Mouse (Mus musculus): Measurements from ENCODE around the gene Ager.

Ager gene

DNA sequence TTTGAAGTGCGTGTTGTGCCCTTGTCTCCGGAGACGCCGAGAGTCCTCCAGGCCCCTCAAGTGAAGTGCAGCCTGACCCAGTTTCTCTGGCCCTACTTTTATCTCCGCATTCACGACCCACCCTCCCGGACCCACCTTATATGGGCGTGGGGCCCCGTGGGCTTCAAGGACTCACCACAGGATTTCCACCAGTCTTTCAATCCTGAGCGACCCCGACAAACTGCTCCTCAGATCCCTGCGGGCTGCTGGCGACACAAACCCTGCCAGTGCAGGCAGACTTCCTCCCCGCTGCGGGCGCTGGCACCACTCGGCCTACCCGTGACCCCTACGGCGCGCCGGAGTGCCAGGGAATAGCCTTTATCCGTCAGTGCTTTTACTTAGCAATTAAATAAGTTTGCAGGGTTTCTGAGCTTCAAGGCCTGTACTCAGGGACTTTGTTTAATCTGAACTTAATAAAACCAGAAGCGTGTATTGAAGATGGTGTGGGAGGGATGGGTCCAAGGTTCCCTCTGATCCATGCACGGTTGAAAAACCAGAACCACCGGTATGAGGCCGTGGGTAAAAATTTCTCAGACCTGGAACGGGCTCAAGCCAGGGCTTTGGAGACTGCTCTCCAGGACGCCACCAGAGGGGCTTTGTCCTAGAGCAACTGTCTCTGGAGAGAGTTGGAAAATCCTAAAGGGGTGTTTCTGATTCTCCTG, 30.4 kb downstream of the Ager start, which contains the start of gene Ppt2:
Gene Ppt2, minus strand, starts transcription at position 568 of the 701 bp plus-strand sequence.
- in situ Hi-C loops (cut with MboI; ENCODE audit: unreplicated experiment in 2 of 2): loop anchor here (5.0 to 25.0 kb wide), 2 partner anchors 84 to 309 kb away; partner anchors contain the start of gene Neu1 (in 1 of the 2)

DNA sequence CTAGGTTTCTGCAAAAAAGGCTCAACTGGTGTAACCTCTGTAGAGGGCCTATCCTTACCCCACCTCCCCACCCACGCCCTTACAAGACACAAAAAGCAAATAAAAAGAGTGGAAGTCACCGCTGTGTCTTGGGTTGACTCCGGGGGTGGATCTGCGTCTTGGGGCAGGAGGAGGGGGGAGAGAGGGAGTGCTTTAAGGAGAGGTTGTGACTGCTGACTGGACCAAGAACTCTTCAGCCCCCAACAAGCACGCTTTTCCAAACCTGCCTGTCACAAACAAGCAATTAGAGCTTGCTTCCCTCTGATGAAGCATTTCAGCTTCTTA, 30.9 kb downstream of the Ager start:
- in situ Hi-C loops (cut with MboI; ENCODE audit: unreplicated experiment in 2 of 2): loop anchor here (5.0 to 25.0 kb wide), 2 partner anchors 84 to 309 kb away; partner anchors contain the start of gene Neu1 (in 1 of the 2)

GRCm38 (mm10) chr17:34629221-34629751, 31.6 kb downstream of the Ager start, which contains the start of gene Prrt1:
Prrt1 (plus strand) TSS chr17:34629533.
- in situ Hi-C loops (cut with MboI; ENCODE audit: unreplicated experiment in 2 of 2): loop anchor here (5.0 to 25.0 kb wide), 2 partner anchors 83 to 308 kb away; partner anchors contain the start of gene Neu1 (in 1 of the 2)

DNA sequence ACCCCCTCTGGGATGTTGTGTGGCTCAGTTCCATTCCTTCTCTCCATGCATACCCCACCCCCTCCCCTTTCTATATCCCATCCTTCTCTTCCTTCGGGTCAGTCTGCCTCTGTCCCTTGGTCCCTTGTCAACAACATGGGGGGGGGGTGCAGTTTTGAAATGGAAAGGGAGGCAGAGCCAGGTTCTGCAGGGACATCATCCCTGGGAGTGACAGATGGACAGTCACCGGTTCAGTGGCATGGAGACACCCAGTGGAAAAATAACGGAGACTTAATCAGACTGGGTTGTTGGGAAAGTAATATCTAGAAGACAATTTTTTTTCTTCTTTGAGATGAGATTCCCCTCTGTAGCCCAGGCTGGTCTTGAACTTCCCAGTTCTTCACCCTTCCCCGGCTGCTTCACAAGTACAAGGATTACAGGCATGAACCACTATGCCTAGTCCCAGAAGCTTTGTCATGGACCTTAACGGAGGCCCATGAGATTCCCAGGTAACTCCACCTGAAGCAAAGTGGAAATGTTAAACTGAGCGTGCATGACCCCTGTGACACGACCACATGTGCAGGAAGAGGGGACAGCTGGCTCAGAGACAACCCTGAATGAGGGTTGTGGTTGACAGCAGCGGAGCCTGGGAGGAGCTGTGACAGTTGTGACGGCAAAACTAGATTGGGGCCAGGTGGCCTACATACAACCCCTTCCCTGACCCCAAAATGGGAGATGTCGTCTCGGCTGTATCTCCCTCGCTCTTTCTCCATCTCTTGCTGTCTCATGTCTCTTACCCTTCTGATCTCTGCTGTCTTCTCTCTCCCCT, 32.3 kb downstream of the Ager start:
- in situ Hi-C loops (cut with MboI; ENCODE audit: unreplicated experiment in 2 of 2): loop anchor here (5.0 to 25.0 kb wide), 2 partner anchors 82 to 307 kb away; partner anchors contain the start of gene Neu1 (in 1 of the 2)

GRCm38 (mm10) chr17:34630761-34631301, 33.2 kb downstream of the Ager start:
- in situ Hi-C loops (cut with MboI; ENCODE audit: unreplicated experiment in 2 of 2): loop anchor here in 1 of 2 experiments (25.0 kb wide), 1 partner anchor 306 kb away; the partner anchor contains the start of gene Neu1

DNA sequence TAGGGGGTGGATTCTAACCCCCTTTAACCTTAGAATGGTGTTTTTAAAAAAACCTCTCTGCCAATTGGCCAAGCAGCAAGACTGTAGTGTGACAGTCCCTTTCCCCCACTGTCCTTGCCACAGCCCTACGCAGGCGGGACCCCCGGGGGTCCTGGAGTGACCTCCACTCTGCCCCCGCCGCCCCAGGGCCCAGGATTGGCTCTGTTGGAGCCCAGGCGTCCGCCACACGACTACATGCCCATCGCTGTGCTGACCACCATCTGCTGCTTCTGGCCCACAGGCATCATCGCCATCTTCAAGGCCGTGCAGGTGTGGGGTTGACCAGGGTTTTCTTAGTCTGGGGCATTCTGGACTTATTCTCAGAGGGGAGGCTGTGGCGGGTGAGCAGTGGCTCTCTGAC, 34.0 kb downstream of the Ager start:
- in situ Hi-C loops (cut with MboI; ENCODE audit: unreplicated experiment in 2 of 2): loop anchor here in 1 of 2 experiments (25.0 kb wide), 1 partner anchor 306 kb away; the partner anchor contains the start of gene Neu1

- in situ Hi-C loops (cut with MboI; ENCODE audit: unreplicated experiment in 2 of 2): loop anchor here in 1 of 2 experiments (25.0 kb wide), 1 partner anchor 305 kb away; the partner anchor contains the start of gene Neu1
Measured at GRCm38 (mm10) chr17:34632261-34632691, 34.6 kb downstream of the Ager start.

GRCm38 (mm10) chr17:34635671-34636070, 38.0 kb downstream of the Ager start:
- in situ Hi-C loops (cut with MboI; ENCODE audit: unreplicated experiment in 2 of 2): loop anchor here in 1 of 2 experiments (25.0 kb wide), 1 partner anchor 302 kb away; the partner anchor contains the start of gene Neu1

DNA sequence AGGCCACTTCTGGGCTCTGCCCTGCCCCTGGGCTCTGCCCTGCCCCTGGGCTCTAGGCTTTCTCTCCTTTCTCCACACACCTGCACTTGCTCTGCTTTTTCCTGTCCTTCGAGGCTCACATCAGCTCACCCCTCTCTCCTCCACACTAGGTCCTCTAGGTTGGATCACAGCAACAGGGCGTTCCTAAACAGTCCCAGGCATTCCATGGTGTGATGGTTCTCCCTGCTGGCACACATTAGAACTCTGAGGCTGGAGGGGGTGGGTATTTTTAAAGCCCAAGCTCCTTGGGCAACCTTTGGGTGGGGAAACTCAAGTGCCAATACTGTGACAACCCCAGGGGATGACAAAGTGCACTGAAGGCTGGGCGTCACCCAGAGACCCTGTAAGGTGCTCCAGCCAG, 39.8 kb downstream of the Ager start:
- in situ Hi-C loops (cut with MboI; ENCODE audit: unreplicated experiment in 2 of 2): loop anchor here in 1 of 2 experiments (25.0 kb wide), 1 partner anchor 300 kb away; the partner anchor contains the start of gene Neu1

DNA sequence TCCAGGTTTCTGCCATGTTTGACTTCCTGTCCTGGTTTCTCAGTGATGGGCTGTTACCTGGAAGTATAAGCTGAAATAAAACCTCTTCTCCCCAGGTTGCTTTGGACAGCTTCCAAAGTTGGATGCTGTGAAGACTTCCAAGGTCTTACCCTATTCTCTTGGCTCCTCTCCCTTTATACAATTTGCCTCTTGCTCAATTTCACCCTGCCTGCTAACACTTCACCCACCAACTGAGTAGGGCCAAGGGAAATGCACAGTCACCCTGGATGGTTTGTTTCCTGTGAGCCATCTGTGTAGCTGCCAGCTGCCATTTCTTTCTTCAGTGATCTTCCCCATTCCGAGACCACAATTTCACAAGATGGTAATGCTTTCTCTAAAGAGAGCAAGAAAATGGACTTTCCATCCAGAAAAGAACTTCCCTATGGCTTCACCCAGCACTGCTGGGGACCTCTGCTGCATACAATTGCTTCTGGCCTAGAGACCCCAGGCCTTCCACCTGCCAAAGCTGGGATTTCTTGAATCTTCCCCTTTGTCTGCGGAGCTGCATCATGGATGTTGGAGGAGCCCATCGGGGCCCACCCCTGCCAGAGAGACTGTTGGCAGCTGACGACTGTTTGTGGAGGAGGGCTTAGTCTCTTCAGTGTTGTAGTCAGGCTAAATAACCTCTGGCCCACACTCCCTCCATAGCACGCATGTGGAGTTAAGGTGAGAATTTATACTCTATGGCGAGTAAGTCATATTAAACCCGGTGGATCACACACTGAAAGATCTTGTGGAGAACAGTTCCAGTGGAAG, 42.0 kb downstream of the Ager start:
- in situ Hi-C loops (cut with MboI; ENCODE audit: unreplicated experiment in 2 of 2): loop anchor here (10.0 to 25.0 kb wide), 2 partner anchors 275 to 298 kb away; partner anchors contain the start of genes Neu1 (in 1 of the 2) and Slc44a4 (in 1 of the 2)

GRCm38 (mm10) chr17:34640778-34641601, 43.3 kb downstream of the Ager start:
- in situ Hi-C loops (cut with MboI; ENCODE audit: unreplicated experiment in 2 of 2): loop anchor here (10.0 to 25.0 kb wide), 2 partner anchors 274 to 296 kb away; partner anchors contain the start of genes Neu1 (in 1 of the 2) and Slc44a4 (in 1 of the 2)

- in situ Hi-C loops (cut with MboI; ENCODE audit: unreplicated experiment in 2 of 2): loop anchor here (10.0 to 25.0 kb wide), 2 partner anchors 273 to 295 kb away; partner anchors contain the start of genes Neu1 (in 1 of the 2) and Slc44a4 (in 1 of the 2)
Measured at GRCm38 (mm10) chr17:34641945-34642344, 44.3 kb downstream of the Ager start.

- in situ Hi-C loops (cut with MboI; ENCODE audit: unreplicated experiment in 2 of 2): loop anchor here (10.0 to 25.0 kb wide), 2 partner anchors 271 to 294 kb away; partner anchors contain the start of genes Neu1 (in 1 of the 2) and Slc44a4 (in 1 of the 2)
Measured at GRCm38 (mm10) chr17:34643379-34643778, 45.7 kb downstream of the Ager start.

GRCm38 (mm10) chr17:34643944-34644343, 46.3 kb downstream of the Ager start:
- in situ Hi-C loops (cut with MboI; ENCODE audit: unreplicated experiment in 2 of 2): loop anchor here (10.0 to 25.0 kb wide), 2 partner anchors 271 to 293 kb away; partner anchors contain the start of genes Neu1 (in 1 of the 2) and Slc44a4 (in 1 of the 2)

- in situ Hi-C loops (cut with MboI; ENCODE audit: unreplicated experiment in 2 of 2): loop anchor here (10.0 to 25.0 kb wide), 2 partner anchors 270 to 293 kb away; partner anchors contain the start of genes Neu1 (in 1 of the 2) and Slc44a4 (in 1 of the 2)
Measured at GRCm38 (mm10) chr17:34644608-34645007, 46.9 kb downstream of the Ager start, which contains the start of gene Fkbpl. Fkbpl (plus strand) TSS chr17:34644764.

DNA sequence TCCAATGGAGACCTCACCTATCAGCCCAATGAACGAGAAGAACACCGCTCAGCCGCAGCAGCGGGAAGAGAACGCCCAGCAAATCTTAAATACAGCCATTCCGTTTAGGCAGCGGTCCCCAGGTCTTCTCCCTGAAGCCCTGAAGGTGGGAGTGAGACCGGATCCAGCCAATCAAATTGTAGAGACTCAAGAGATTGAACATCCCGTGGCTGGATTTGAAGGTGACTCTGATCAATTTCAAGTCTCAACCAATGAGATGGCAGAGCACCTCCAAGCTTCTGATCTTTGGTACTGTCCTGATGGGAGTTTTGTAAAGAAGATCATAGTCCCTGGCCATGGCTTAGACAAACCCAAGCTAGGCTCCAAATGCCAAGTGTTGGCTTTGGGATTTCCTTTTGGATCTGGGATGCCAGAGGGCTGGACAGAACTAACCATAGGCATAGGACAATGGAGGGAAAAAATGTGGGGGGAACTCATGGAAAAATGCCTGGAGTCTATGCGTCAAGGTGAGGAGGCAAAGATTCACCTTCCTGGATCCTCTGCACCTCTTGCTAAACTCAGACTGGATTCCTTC, 47.7 kb downstream of the Ager start:
- in situ Hi-C loops (cut with MboI; ENCODE audit: unreplicated experiment in 2 of 2): loop anchor here (10.0 to 25.0 kb wide), 2 partner anchors 269 to 292 kb away; partner anchors contain the start of genes Neu1 (in 1 of the 2) and Slc44a4 (in 1 of the 2)
